Mouse (Mus musculus) thymus, adult 2 months (tissue): Measurements from ENCODE around the gene Gnb4.

Source experiments
- CTCF ChIP-seq: fragments of 200-500 bp; IDR thresholded peaks from 2 replicates; pipeline ENCODE4 v1.5.1; 2012; ENCODE audit warnings: mild to moderate bottlenecking, control low read depth, low read length, moderate library complexity, borderline replicate concordance; ENCODE audit not compliant: control insufficient read depth, poor library complexity, insufficient read depth; ENCODE audit errors: extremely low read depth
- POLR2A ChIP-seq: fragments of 200-500 bp; IDR thresholded peaks from 2 replicates; pipeline ENCODE4 v1.6.1; 2012; ENCODE audit warnings: mild to moderate bottlenecking, low read length, control low read depth, moderate library complexity; ENCODE audit not compliant: control insufficient read depth, poor library complexity, insufficient read depth; ENCODE audit errors: extremely low read depth

DNA sequence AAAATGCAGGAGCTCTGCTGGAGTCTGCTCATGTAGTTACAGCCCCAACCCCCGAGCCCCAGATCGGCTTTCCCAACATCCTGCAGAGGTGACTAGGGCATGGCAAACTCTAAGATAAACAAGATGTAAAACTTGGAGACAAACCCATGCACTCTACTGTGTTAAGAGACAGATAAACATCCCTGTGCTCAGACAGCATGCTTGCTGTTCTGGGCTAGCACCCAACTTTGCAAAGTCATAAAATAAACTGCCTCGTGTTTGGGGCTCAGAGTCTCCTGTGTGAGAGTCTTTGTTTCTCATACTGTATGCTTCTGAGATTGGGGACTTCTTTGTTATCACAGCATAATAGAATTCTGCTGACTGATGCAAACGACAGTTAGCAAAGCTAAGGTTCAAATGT lies 36.4 kb upstream of the Gnb4 start:
- TF ChIP-seq CTCF (no peak), POLR2A (no peak)
